Mouse (Mus musculus): Measurements from ENCODE around the gene Fndc3a. TPM values are rescaled to one million over a fixed set of nuclear protein-coding genes. Genes with fewer than 3 reads are reported as not detected.

Fndc3a gene
- 39.1 and 43.4 TPM in 2 replicates for polyA plus RNA-seq (2014; fragmentation: Nextera tagmentation; extraction: Ambion mirVana)

DNA sequence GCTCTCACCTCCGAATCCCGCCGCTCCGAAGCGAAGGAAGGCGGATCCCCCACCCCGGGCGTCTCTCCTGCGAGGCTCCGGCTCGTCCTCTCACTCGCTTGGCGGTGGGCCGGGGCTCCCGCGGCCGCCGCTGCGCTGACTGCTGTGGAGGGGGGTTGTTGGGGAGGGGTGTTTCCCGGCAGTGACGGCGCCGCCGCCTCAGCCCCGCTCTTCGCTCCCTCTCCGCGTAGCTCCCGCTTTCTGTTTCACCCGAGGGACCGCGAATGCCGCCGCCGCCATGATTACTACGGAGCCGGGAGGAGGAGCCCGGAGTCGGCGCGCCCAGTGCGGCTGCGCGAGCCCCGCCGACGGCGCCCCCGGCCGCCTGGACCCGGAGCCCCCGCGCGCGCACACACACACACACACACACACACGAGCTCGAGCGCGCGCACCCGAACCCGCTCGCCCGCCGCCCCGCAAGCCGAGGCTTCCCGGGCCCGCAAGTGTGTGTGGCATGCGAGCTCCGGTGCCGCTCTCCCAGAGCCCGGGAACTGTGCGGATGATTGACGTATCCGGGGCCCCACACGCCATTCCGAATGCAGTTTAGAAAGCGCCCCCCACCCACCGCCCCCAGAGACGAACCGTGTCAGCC, at the start of gene Fndc3a:
Fndc3a (minus strand) TSS at position 294 of the 631 bp plus-strand sequence.
- no peaks in the 10 kb centered on the region for H3K36me3 ChIP-seq (ENCODE audit: control insufficient read depth, insufficient read depth, low read length)
- H3K27me3 ChIP-seq (ENCODE audit: control insufficient read depth, insufficient read depth, low read length): peaks cover 2% of the 10 kb centered on the region; the same call in 1 of the 2 replicates
- H3K9me3 ChIP-seq (ENCODE audit: control insufficient read depth, low read length): no peaks in the 10 kb centered on the region
- H3K4me3 ChIP-seq (ENCODE audit: low read depth, low read length): peak within 1 kb of the TSS; percentile 85
- H3K4me1 ChIP-seq (replicated peaks; ENCODE audit: control insufficient read depth, insufficient read depth, low read length): no peaks in the 10 kb centered on the region
- ATAC-seq (replicated peaks; ENCODE audit: low FRiP score) (peak; percentile 95), DNase-seq (ENCODE audit: low spot score) (peak; percentile 93)
- WGBS: under 1% methylated on average over 62 of the region's 82 CpGs
- peak within 1 kb of the TSS; percentile 71 for H3K27ac ChIP-seq (ENCODE audit: low read depth, low read length)
- peak within 1 kb of the TSS; percentile 88 for H3K4me2 ChIP-seq (ENCODE audit: low read depth, low read length, severe bottlenecking)
- peak within 1 kb of the TSS; percentile 95 for H3K9ac ChIP-seq (ENCODE audit: low read length)

DNA sequence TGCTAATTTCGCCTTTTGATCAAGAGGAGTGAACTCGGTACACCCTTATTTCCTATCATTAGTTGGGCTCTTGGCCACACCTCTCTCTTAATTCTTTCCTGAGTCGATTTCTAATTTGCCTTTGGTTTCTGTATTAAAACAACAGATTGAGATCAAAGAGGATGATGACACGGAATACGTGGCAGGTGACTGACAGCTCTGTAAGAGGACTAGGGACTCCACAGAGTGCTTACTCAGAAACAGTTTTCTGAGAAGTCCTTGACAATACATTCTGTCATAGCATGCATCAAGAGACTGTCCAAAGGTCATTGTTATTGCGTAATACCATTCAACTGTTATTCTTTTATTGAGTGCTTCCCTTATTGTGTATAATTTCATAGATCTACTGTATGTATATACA, 43.1 kb upstream of the Fndc3a start:
- DNase-seq (ENCODE audit: low spot score) (no peak), ATAC-seq (replicated peaks; ENCODE audit: low FRiP score) (no peak)
- no peak overlapping the region for H3K4me3 ChIP-seq (ENCODE audit: low read depth, low read length)
- no peaks in the 10 kb centered on the region for H3K9me3 ChIP-seq (ENCODE audit: control insufficient read depth, low read length)
- no peak overlapping the region for H3K4me2 ChIP-seq (ENCODE audit: low read depth, low read length, severe bottlenecking)
- no peaks in the 10 kb centered on the region for H3K27me3 ChIP-seq (ENCODE audit: control insufficient read depth, insufficient read depth, low read length)
- no peak overlapping the region for H3K9ac ChIP-seq (ENCODE audit: low read length)
- no peaks in the 10 kb centered on the region for H3K4me1 ChIP-seq (replicated peaks; ENCODE audit: control insufficient read depth, insufficient read depth, low read length)
- H3K36me3 ChIP-seq (ENCODE audit: control insufficient read depth, insufficient read depth, low read length): no peaks in the 10 kb centered on the region
- 83% methylated on average over 6 of the region's 6 CpGs for WGBS
- H3K27ac ChIP-seq (ENCODE audit: low read depth, low read length): no peak overlapping the region

DNA sequence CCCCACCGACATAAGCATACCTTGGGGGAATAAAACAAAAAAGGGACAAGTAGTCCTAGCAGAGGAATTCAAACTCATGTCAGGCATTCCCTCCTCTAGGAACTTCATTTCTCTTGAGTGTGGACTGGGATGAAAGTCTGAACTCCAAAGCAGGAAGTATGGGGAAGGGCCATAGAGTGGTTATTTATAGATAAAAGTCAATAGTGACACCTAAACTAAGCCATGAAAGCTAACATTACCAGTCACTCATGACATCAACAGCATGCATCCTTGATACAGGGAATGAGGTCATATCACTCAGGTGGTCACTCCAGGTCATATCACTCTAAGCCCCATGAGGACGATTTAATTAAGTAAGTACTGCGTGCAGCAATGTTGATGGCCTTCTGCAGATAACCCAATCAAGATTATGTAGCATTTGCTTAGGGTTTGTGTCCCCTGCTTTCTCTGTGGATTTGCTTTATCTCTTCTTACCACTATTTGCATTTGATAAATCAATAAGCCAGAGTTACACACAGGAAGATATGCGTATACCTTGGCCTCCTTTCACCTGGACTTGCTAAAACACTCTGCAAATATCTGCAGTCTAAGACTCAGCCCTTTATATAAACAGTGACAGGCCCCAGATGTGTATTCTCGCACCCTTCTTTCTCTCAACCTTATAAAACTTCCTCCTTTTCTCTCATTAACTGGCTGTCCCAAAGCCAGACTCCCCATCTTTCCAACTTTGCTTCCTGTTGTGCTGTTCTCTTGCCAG, 40.8 kb upstream of the Fndc3a start:
- Histone ChIP-seq H3K27me3 (ENCODE audit: control insufficient read depth, insufficient read depth, low read length) (no peaks in the 10 kb centered on the region), H3K36me3 (ENCODE audit: control insufficient read depth, insufficient read depth, low read length) (no peaks in the 10 kb centered on the region), H3K27ac (ENCODE audit: low read depth, low read length) (no peak overlapping the region), H3K4me1 (replicated peaks; ENCODE audit: control insufficient read depth, insufficient read depth, low read length) (no peaks in the 10 kb centered on the region), H3K9ac (ENCODE audit: low read length) (no peak overlapping the region), H3K4me3 (ENCODE audit: low read depth, low read length) (no peak overlapping the region), H3K9me3 (ENCODE audit: control insufficient read depth, low read length) (no peaks in the 10 kb centered on the region), H3K4me2 (ENCODE audit: low read depth, low read length, severe bottlenecking) (no peak overlapping the region)
- 92% methylated on average over 5 of the region's 5 CpGs for WGBS
- ATAC-seq (replicated peaks; ENCODE audit: low FRiP score): no peak
- DNase-seq (ENCODE audit: low spot score): no peak

DNA sequence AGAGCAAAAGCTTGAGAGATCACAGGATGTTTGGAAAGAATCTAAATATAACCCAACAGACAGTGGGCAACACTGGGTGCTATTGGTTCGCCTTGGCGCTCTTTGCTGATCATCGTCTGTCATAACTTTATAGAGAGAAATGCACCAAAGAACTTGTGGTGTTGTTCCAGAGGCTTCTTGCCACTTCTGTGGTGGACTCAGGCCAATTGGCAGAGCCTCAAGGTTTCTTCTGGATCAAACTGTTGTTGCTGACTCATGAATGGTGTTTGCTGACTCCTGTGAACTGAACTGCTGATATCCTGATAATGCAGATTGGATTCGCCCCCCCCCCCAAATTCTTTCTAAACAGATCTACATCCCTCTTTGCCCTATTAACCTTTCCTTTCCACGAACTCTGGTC, 38.5 kb upstream of the Fndc3a start:
- 88% methylated on average over 5 of the region's 5 CpGs for WGBS
- no peak overlapping the region for H3K4me3 ChIP-seq (ENCODE audit: low read depth, low read length)
- H3K27ac ChIP-seq (ENCODE audit: low read depth, low read length): no peak overlapping the region
- DNase-seq (ENCODE audit: low spot score) (no peak), ATAC-seq (replicated peaks; ENCODE audit: low FRiP score) (no peak)
- no peak overlapping the region for H3K4me2 ChIP-seq (ENCODE audit: low read depth, low read length, severe bottlenecking)
- no peaks in the 10 kb centered on the region for H3K27me3 ChIP-seq (ENCODE audit: control insufficient read depth, insufficient read depth, low read length)
- H3K9me3 ChIP-seq (ENCODE audit: control insufficient read depth, low read length): no peaks in the 10 kb centered on the region
- H3K36me3 ChIP-seq (ENCODE audit: control insufficient read depth, insufficient read depth, low read length): no peaks in the 10 kb centered on the region
- H3K9ac ChIP-seq (ENCODE audit: low read length): no peak overlapping the region
- no peaks in the 10 kb centered on the region for H3K4me1 ChIP-seq (replicated peaks; ENCODE audit: control insufficient read depth, insufficient read depth, low read length)

DNA sequence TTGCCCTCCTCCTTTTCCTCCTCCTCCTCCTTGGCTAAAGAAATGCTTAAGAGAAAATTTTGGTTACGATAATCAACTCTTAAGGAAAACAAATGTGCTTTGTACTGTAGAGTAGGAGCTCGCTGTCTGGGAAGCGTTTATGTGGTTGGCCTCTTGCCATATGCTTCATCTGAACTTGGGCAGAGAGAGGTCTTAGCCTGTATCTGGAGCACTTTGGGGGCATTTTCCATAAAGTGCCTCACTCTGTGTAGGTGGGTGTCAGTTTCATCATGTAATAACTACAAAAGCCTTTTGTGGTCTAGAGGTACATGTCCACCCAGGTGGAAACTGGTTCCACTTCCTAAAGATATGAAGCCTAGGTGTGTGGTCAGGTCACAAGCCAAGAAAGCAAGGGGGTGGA, 31.9 kb upstream of the Fndc3a start:
- Histone ChIP-seq H3K27ac (ENCODE audit: low read depth, low read length) (no peak overlapping the region), H3K27me3 (ENCODE audit: control insufficient read depth, insufficient read depth, low read length) (no peaks in the 10 kb centered on the region), H3K9me3 (ENCODE audit: control insufficient read depth, low read length) (no peaks in the 10 kb centered on the region), H3K4me2 (ENCODE audit: low read depth, low read length, severe bottlenecking) (no peak overlapping the region), H3K4me1 (replicated peaks; ENCODE audit: control insufficient read depth, insufficient read depth, low read length) (no peaks in the 10 kb centered on the region), H3K36me3 (ENCODE audit: control insufficient read depth, insufficient read depth, low read length) (no peaks in the 10 kb centered on the region), H3K4me3 (ENCODE audit: low read depth, low read length) (no peak overlapping the region), H3K9ac (ENCODE audit: low read length) (no peak overlapping the region)
- ATAC-seq (replicated peaks; ENCODE audit: low FRiP score): no peak
- DNase-seq (ENCODE audit: low spot score): no peak
- 92% methylated on average over 3 of the region's 3 CpGs for WGBS

DNA sequence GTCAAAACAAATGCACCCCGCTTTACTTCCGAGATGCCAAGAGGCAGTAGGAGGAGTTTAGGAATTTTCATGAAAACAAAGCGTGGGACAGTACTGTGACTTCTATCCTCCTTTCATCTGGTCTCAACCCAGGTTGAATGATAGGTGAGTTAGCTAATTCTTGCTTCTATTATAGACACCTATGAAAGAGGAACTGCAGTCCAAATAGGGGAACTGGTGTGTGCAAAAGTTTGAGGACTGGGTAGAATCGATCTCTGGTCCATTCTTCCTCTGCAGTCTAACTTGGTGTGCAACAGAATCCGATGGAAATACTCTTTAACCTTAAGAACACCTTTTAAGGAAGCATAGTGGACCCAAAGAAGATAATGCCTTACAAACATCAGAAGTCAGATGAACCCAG, 30.5 kb upstream of the Fndc3a start:
- Histone ChIP-seq H3K9ac (ENCODE audit: low read length) (no peak overlapping the region), H3K4me1 (replicated peaks; ENCODE audit: control insufficient read depth, insufficient read depth, low read length) (no peaks in the 10 kb centered on the region), H3K9me3 (ENCODE audit: control insufficient read depth, low read length) (no peaks in the 10 kb centered on the region), H3K36me3 (ENCODE audit: control insufficient read depth, insufficient read depth, low read length) (no peaks in the 10 kb centered on the region), H3K27ac (ENCODE audit: low read depth, low read length) (no peak overlapping the region), H3K4me2 (ENCODE audit: low read depth, low read length, severe bottlenecking) (no peak overlapping the region), H3K4me3 (ENCODE audit: low read depth, low read length) (no peak overlapping the region), H3K27me3 (ENCODE audit: control insufficient read depth, insufficient read depth, low read length) (no peaks in the 10 kb centered on the region)
- DNase-seq (ENCODE audit: low spot score) (no peak), ATAC-seq (replicated peaks; ENCODE audit: low FRiP score) (no peak)
- 84% methylated on average over 5 of the region's 5 CpGs for WGBS

DNA sequence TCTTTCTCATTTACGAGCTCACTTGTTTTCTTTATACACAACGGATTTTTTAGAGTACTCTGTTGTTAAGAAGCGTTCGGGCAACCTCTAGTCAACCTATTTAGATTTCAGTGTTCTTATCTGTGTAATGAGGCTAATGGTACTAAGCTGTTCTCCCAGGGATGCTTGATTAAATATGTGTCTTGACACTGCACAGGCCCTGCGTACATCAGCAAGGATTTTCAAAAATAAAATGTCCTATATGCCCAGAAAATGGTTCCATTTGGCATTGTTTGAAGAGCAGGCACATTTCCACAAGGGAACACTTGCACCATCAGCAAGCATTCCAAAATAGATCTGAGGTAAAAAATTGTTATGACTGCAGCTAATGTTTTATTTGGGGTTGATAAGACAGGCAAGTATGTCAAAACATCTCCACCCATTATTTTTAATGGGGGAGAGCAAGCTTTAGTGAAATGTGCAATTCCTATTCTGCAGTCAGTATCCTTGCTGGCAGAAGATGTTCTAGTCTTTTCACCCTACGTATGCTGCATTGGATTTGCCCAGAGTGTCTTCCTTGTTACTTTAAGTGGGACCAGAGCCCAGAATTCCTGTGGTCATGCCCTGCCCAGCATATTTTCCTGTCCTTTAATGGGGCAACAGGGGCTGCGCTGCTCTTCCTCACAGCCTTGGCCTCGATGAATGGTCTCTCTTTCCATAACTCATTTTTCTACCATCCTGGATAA, 29.8 kb upstream of the Fndc3a start:
- Histone ChIP-seq H3K4me3 (ENCODE audit: low read depth, low read length) (no peak overlapping the region), H3K9me3 (ENCODE audit: control insufficient read depth, low read length) (no peaks in the 10 kb centered on the region), H3K27me3 (ENCODE audit: control insufficient read depth, insufficient read depth, low read length) (no peaks in the 10 kb centered on the region), H3K27ac (ENCODE audit: low read depth, low read length) (no peak overlapping the region), H3K4me1 (replicated peaks; ENCODE audit: control insufficient read depth, insufficient read depth, low read length) (no peaks in the 10 kb centered on the region), H3K9ac (ENCODE audit: low read length) (no peak overlapping the region), H3K36me3 (ENCODE audit: control insufficient read depth, insufficient read depth, low read length) (no peaks in the 10 kb centered on the region), H3K4me2 (ENCODE audit: low read depth, low read length, severe bottlenecking) (no peak overlapping the region)
- 66% methylated on average over 8 of the region's 8 CpGs for WGBS
- ATAC-seq (replicated peaks; ENCODE audit: low FRiP score): no peak
- no peak for DNase-seq (ENCODE audit: low spot score)

DNA sequence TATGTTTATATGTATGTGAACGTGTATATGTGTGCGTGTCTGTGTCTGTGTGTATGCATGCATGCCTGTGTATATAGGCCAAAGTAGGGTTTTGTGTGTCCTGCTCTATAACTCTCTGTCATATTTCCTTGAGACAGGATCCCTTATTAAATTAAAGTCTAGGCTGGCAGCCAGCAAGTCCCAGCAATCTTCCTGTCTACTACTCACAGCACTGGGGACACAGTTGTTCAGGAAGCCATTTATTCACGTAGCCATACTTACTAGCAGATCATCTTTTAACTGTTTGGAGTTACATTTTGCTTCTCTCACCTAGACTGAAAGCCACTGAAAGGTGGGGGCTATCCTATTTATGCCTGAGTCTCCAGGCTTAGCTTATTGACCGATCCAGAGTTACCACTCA, 29.0 kb upstream of the Fndc3a start:
- DNase-seq (ENCODE audit: low spot score): no peak
- H3K4me1 ChIP-seq (replicated peaks; ENCODE audit: control insufficient read depth, insufficient read depth, low read length): no peaks in the 10 kb centered on the region
- no peak overlapping the region for H3K9ac ChIP-seq (ENCODE audit: low read length)
- 94% methylated on average over 4 of the region's 4 CpGs for WGBS
- H3K4me2 ChIP-seq (ENCODE audit: low read depth, low read length, severe bottlenecking): no peak overlapping the region
- no peak overlapping the region for H3K4me3 ChIP-seq (ENCODE audit: low read depth, low read length)
- H3K9me3 ChIP-seq (ENCODE audit: control insufficient read depth, low read length): no peaks in the 10 kb centered on the region
- H3K36me3 ChIP-seq (ENCODE audit: control insufficient read depth, insufficient read depth, low read length): no peaks in the 10 kb centered on the region
- ATAC-seq (replicated peaks; ENCODE audit: low FRiP score): no peak
- H3K27me3 ChIP-seq (ENCODE audit: control insufficient read depth, insufficient read depth, low read length): no peaks in the 10 kb centered on the region
- no peak overlapping the region for H3K27ac ChIP-seq (ENCODE audit: low read depth, low read length)
